Mouse (Mus musculus) hindbrain, embryonic 12.5 days (tissue): ENCODE measurements at regions not wholly inside any gene's neighbourhood (a gene's known extent, or its start where the extent isn't known, plus 50 kb on each side); places are given as distances from the start of the nearest gene placed in this dataset.
A peak's percentile ranks its signal among the peaks of the same experiment; 100 is the strongest.

Source experiments
- ATAC-seq: fragments of 200-750 bp; cut with Nextera tagmentation; 2 replicates; pipeline ENCODE4 v1.8.0; 2017; ENCODE audit warnings: moderate TSS enrichment; ENCODE audit not compliant: low FRiP score
- H3K27ac ChIP-seq: fragments of 300-500 bp; sonication (generic); 2 replicates; pipeline ENCODE4 v1.5.1; 2016; ENCODE audit warnings: mild to moderate bottlenecking
- H3K27me3 ChIP-seq: fragments of 300-500 bp; sonication (generic); 2 replicates; pipeline ENCODE4 v1.6.1; 2016; ENCODE audit warnings: mild to moderate bottlenecking
- H3K36me3 ChIP-seq: fragments of 300-500 bp; sonication (generic); 2 replicates; pipeline ENCODE4 v1.6.1; 2016; ENCODE audit warnings: mild to moderate bottlenecking
- H3K4me1 ChIP-seq: fragments of 300-500 bp; sonication (generic); 2 replicates; pipeline ENCODE4 v1.6.1; 2016
- H3K4me2 ChIP-seq: fragments of 300-500 bp; sonication (generic); replicated peaks from 2 replicates; pipeline ENCODE4 v1.6.1; 2016; ENCODE audit warnings: mild to moderate bottlenecking
- H3K4me3 ChIP-seq: fragments of 300-500 bp; sonication (generic); 2 replicates; pipeline ENCODE4 v1.5.1; 2016; ENCODE audit warnings: mild to moderate bottlenecking
- H3K9ac ChIP-seq: fragments of 300-500 bp; sonication (generic); 2 replicates; pipeline ENCODE4 v1.6.1; 2016; ENCODE audit warnings: mild to moderate bottlenecking, moderate library complexity
- H3K9me3 ChIP-seq: fragments of 300-500 bp; sonication (generic); replicated peaks from 2 replicates; pipeline ENCODE4 v1.6.1; 2016; ENCODE audit warnings: mild to moderate bottlenecking
- WGBS: fragments of 180-500 bp; shearing (Covaris S2); methylation state at CpG from one replicate; pipeline ENCODE4 v1.1.7; 2016; 5-methylcytosine and 5-hydroxymethylcytosine counted together

- no peaks in the 10 kb centered on the region for H3K27me3 ChIP-seq
- H3K4me1 ChIP-seq, result peaks cover 10% of the 10 kb centered on the region
- no peaks in the 10 kb centered on the region for H3K36me3 ChIP-seq
- H3K27ac ChIP-seq, result no peak overlapping the region
- H3K4me2 ChIP-seq, result peak overlapping the region; percentile 50
- peak overlapping the region; percentile 16; the same call in 1 of the 2 replicates for H3K4me3 ChIP-seq
- H3K9me3 ChIP-seq, result no peaks in the 10 kb centered on the region
- peak; percentile 74; the same call in 1 of the 2 replicates for ATAC-seq
- 3% methylated on average over 10 of the region's 10 CpGs for WGBS
- H3K9ac ChIP-seq, result 0 out of 2 replicates have a peak overlapping the region, but pooled peaks have one; percentile 27
These were observed 111.5 kb upstream of the Stmnd1 start for GRCm38 (mm10) chr13:46162025-46162374.

- ATAC-seq, result peak; percentile 69; the same call in 1 of the 2 replicates
- Histone ChIP-seq H3K27me3 (no peaks in the 10 kb centered on the region), H3K9ac (0 out of 2 replicates have a peak overlapping the region, but pooled peaks have one; percentile 27), H3K4me1 (peaks cover 10% of the 10 kb centered on the region), H3K4me2 (peak overlapping the region; percentile 50), H3K4me3 (peak overlapping the region; percentile 16; the same call in 1 of the 2 replicates), H3K27ac (peak overlapping the region; percentile 40; the same call in 1 of the 2 replicates), H3K36me3 (no peaks in the 10 kb centered on the region), H3K9me3 (no peaks in the 10 kb centered on the region)
- WGBS, result 36% methylated on average over 13 of the region's 13 CpGs
These were observed 112.1 kb upstream of the Stmnd1 start for GRCm38 (mm10) chr13:46161261-46162024.

GRCm38 (mm10) chr13:46159354-46159753 lies 114.2 kb upstream of the Stmnd1 start:
- H3K9ac ChIP-seq, result no peak overlapping the region

DNA sequence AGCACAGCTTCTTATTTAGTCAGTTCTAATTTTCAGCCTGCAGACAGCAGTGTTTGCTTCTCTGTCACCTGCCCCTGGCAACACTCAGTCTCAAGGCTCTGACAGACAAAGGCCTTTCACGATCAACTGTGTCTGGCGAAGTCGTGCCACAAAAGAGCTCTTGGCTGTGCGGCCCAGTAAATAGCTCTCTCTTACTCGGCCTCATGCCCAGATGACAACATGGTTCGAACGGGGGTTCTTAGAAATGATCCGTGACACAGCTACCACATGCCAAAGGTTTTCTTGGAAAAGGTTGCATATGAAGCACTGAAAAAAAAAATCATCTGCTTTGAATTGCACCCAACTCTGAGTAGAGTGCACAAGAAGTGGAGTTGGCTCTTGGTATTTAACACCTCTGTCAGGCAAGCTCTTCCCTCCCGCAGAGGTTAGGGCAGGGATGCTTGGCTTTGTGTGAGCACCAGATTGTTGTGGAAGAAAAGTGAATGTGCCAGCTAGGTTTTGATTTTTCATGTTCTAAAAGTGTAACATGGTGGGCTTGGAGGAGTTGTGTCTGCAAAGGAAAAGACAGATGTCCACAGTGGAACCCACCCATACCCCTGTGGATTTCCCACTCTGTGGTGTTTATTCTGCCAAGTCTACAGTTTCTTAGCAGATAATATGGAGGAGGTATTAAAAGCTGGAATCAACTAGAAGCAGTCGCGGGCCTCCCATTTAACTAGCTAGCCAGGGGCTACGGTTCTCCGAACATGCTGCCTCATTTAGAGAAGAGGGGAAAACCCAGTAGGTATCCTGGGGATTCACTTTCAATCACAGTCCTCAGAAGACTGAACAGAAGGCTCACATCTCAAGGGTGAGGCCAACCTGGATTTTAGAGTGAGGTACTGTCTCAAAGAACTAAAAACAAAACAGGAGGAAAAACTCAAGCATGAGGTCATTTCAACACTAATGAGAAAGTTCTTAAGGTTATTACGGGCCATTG lies 120.0 kb upstream of the Stmnd1 start:
- no peak overlapping the region for H3K4me3 ChIP-seq
- 77% methylated on average over 14 of the region's 14 CpGs for WGBS
- no peak overlapping the region for H3K4me2 ChIP-seq
- ATAC-seq, result no peak
- no peaks in the 10 kb centered on the region for H3K4me1 ChIP-seq
- peaks cover 8% of the 10 kb centered on the region for H3K9me3 ChIP-seq
- no peak overlapping the region for H3K27ac ChIP-seq
- no peaks in the 10 kb centered on the region for H3K36me3 ChIP-seq
- no peak overlapping the region for H3K9ac ChIP-seq
- no peaks in the 10 kb centered on the region for H3K27me3 ChIP-seq

More at GRCm38 (mm10) chr13:46159354-46159753, 114.2 kb upstream of the Stmnd1 start:
- no peak overlapping the region for H3K4me2 ChIP-seq
- no peak overlapping the region for H3K4me3 ChIP-seq
- H3K4me1 ChIP-seq, result peaks cover 10% of the 10 kb centered on the region
- ATAC-seq, result no peak
- H3K9me3 ChIP-seq, result no peaks in the 10 kb centered on the region
- no peak overlapping the region for H3K27ac ChIP-seq
- H3K27me3 ChIP-seq, result no peaks in the 10 kb centered on the region
- no peaks in the 10 kb centered on the region for H3K36me3 ChIP-seq
- 95% methylated on average over 14 of the region's 14 CpGs for WGBS

- H3K9me3 ChIP-seq, result no peaks in the 10 kb centered on the region
- no peak overlapping the region for H3K9ac ChIP-seq
- H3K36me3 ChIP-seq, result no peaks in the 10 kb centered on the region
- no peak overlapping the region for H3K4me2 ChIP-seq
- H3K27ac ChIP-seq, result no peak overlapping the region
- no peak for ATAC-seq
- WGBS, result 96% methylated on average over 3 of the region's 3 CpGs
- no peaks in the 10 kb centered on the region for H3K27me3 ChIP-seq
- H3K4me3 ChIP-seq, result no peak overlapping the region
- H3K4me1 ChIP-seq, result no peaks in the 10 kb centered on the region
These were observed 133.5 kb upstream of the Stmnd1 start for GRCm38 (mm10) chr13:46140006-46140405.

GRCm38 (mm10) chr13:46139251-46139650 lies 134.3 kb upstream of the Stmnd1 start:
- no peaks in the 10 kb centered on the region for H3K4me1 ChIP-seq
- 84% methylated on average over 5 of the region's 5 CpGs for WGBS

GRCm38 (mm10) chr13:46135411-46135810 lies 138.1 kb upstream of the Stmnd1 start:
- H3K4me2 ChIP-seq, result no peak overlapping the region
- no peaks in the 10 kb centered on the region for H3K9me3 ChIP-seq
- H3K4me1 ChIP-seq, result no peaks in the 10 kb centered on the region
- no peak overlapping the region for H3K9ac ChIP-seq
- ATAC-seq, result no peak
- WGBS, result 76% methylated on average over 8 of the region's 8 CpGs
- no peaks in the 10 kb centered on the region for H3K36me3 ChIP-seq
- H3K27me3 ChIP-seq, result no peaks in the 10 kb centered on the region
- no peak overlapping the region for H3K27ac ChIP-seq
- no peak overlapping the region for H3K4me3 ChIP-seq

More at GRCm38 (mm10) chr13:46139251-46139650, 134.3 kb upstream of the Stmnd1 start:
- ATAC-seq, result no peak
- Histone ChIP-seq H3K4me3 (no peak overlapping the region), H3K4me2 (no peak overlapping the region), H3K9me3 (no peaks in the 10 kb centered on the region), H3K9ac (no peak overlapping the region), H3K27me3 (no peaks in the 10 kb centered on the region), H3K27ac (no peak overlapping the region), H3K36me3 (no peaks in the 10 kb centered on the region)

DNA sequence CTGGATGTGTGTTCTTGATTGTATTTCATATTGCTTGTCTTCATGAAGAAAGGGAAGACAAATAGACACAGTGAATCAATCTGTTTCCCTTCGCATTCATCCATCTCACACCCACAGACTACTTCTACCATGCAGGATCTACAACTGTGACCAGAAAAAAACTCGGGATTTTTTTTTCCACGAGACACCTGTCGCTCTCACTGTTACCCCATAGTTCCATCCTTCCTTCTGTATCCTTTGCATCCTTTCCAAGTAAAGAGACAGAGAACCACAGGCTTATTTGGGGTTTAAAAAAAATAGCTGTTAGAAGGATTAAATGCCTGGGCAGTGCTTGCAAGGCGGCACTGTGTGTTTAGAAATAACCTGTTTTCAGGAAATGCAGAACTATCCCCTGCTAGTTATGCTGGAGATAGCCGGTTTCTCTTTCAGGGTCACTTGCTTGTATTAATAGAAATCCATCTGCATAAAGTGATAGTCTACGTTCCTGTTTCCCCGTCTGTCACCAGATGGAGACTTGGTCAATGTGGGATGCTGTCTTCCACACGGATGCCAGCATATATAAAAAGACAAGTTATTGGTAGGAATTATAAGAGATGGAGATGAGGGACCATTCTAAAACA lies 144.2 kb upstream of the Stmnd1 start:
- Histone ChIP-seq H3K36me3 (no peaks in the 10 kb centered on the region), H3K4me2 (no peak overlapping the region)
- no peak for ATAC-seq

GRCm38 (mm10) chr13:46123446-46123845 lies 150.1 kb upstream of the Stmnd1 start:
- Histone ChIP-seq H3K36me3 (no peaks in the 10 kb centered on the region), H3K9ac (no peak overlapping the region), H3K4me3 (no peak overlapping the region), H3K4me2 (no peak overlapping the region), H3K9me3 (no peaks in the 10 kb centered on the region), H3K27me3 (no peaks in the 10 kb centered on the region), H3K27ac (no peak overlapping the region), H3K4me1 (no peaks in the 10 kb centered on the region)
- no peak for ATAC-seq
- WGBS, result 75% methylated on average over 3 of the region's 3 CpGs

More for the DNA sequence above, 144.2 kb upstream of the Stmnd1 start:
- WGBS, result 87% methylated on average over 9 of the region's 9 CpGs
- Histone ChIP-seq H3K27me3 (no peaks in the 10 kb centered on the region), H3K4me1 (no peaks in the 10 kb centered on the region), H3K9ac (no peak overlapping the region), H3K4me3 (no peak overlapping the region), H3K9me3 (no peaks in the 10 kb centered on the region), H3K27ac (no peak overlapping the region)

DNA sequence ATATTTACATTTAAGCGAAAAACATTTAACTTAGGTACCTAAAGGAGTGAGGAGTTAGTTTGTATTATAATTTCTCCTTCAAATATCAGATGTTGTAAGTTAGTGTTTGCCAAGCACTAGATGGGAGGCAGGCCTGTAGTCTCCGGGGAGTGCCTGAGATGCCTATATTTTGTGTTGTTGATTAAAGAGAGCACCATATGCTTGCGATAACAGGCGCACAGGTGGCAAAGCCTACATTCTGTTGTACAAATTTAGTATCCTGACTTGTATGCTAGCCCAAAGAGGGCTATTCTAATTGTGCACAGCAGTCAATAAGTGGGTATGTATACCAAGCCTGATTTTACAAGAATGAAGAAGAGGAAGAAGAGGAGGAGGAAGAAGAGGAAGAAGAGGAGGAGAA lies 151.8 kb upstream of the Atxn1 start:
- Histone ChIP-seq H3K9me3 (no peaks in the 10 kb centered on the region), H3K27me3 (no peaks in the 10 kb centered on the region), H3K4me1 (no peaks in the 10 kb centered on the region), H3K9ac (no peak overlapping the region), H3K36me3 (no peaks in the 10 kb centered on the region), H3K4me3 (no peak overlapping the region), H3K27ac (no peak overlapping the region), H3K4me2 (no peak overlapping the region)
- ATAC-seq, result no peak
- 90% methylated on average over 4 of the region's 4 CpGs for WGBS

DNA sequence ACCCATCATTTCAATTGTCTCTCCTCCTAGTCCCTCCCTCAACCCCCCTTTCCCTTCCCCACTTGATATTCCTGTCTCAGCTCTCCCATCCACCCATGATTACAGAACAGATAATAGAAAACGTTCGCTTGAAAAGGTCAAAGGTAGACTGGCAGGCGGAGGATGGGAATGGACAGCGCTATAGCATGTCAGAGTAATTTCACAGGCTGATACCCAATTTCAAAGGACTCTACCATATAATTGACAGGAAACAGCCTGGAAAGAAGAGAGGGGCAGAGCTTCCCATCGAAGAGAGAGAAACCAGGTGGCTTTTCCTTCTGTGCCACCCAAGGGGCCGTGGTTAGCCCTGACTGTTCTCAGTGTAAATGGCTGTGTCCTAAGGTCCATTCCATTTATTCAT lies 140.2 kb upstream of the Atxn1 start:
- no peak overlapping the region for H3K4me3 ChIP-seq
- WGBS, result 38% methylated on average over 6 of the region's 6 CpGs
- no peaks in the 10 kb centered on the region for H3K4me1 ChIP-seq
- no peaks in the 10 kb centered on the region for H3K36me3 ChIP-seq
- H3K4me2 ChIP-seq, result no peak overlapping the region
- H3K27me3 ChIP-seq, result no peaks in the 10 kb centered on the region
- H3K9me3 ChIP-seq, result no peaks in the 10 kb centered on the region
- no peak for ATAC-seq
- no peak overlapping the region for H3K9ac ChIP-seq
- H3K27ac ChIP-seq, result no peak overlapping the region

DNA sequence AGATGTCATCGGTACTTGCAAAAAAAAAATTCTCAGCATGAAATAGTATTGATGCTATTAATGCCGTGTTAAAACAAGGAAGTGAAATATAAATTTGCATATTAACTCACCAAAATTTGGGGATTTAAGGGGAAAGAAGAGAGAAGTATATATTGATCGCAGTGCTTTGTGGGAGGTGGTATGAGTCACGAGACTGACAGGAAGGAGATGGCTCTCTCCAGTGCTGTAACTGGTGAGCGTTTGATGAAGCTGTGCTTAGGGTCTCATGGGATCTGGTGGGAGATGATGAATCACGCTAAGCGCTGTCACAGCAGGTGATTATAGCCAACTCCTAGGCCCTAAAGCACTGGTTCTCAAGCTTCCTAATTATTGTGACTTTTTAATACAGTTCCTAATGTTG lies 133.8 kb upstream of the Atxn1 start:
- H3K9ac ChIP-seq, result no peak overlapping the region
- H3K4me2 ChIP-seq, result no peak overlapping the region
- WGBS, result 79% methylated on average over 7 of the region's 7 CpGs
- H3K27me3 ChIP-seq, result no peaks in the 10 kb centered on the region
- H3K36me3 ChIP-seq, result no peaks in the 10 kb centered on the region
- ATAC-seq, result no peak
- H3K9me3 ChIP-seq, result no peaks in the 10 kb centered on the region
- H3K27ac ChIP-seq, result no peak overlapping the region
- H3K4me1 ChIP-seq, result 0 out of 2 replicates have a peak, but pooled peaks cover 3% of the 10 kb centered on the region
- H3K4me3 ChIP-seq, result no peak overlapping the region
